Mouse (Mus musculus): Measurements from ENCODE around the gene Tln2. TPM values are rescaled to one million over a fixed set of nuclear protein-coding genes. Genes with fewer than 3 reads are reported as not detected.

Tln2 gene
- total RNA-seq, 2 experiments from 2014 or later: 25.2 to 25.4 TPM

GRCm38 (mm10) chr9:67273362-67273761 lies 286.1 kb downstream of the Tln2 start:
- DNase-seq: no peak

- DNase-seq: no peak
These were observed 288.8 kb downstream of the Tln2 start for GRCm38 (mm10) chr9:67270734-67271133.

GRCm38 (mm10) chr9:67270061-67270595 lies 289.4 kb downstream of the Tln2 start:
- no peak for DNase-seq

GRCm38 (mm10) chr9:67267276-67267990 lies 292.1 kb downstream of the Tln2 start:
- DNase-seq: no peak

- DNase-seq: no peak
These were observed 294.0 kb downstream of the Tln2 start for GRCm38 (mm10) chr9:67265513-67265912.

- peak; percentile 51 to 66 for DNase-seq
These were observed 294.6 kb downstream of the Tln2 start for GRCm38 (mm10) chr9:67264896-67265295.

GRCm38 (mm10) chr9:67260835-67261599 lies 298.5 kb downstream of the Tln2 start:
- DNase-seq: peak; percentile 23 to 44

GRCm38 (mm10) chr9:67250141-67250540 lies 309.4 kb downstream of the Tln2 start:
- DNase-seq: no peak

GRCm38 (mm10) chr9:67247365-67247950 lies 312.0 kb downstream of the Tln2 start:
- DNase-seq: no peak

GRCm38 (mm10) chr9:67245265-67245664 lies 314.2 kb downstream of the Tln2 start:
- DNase-seq: no peak

- no peak for DNase-seq
These were observed 317.8 kb downstream of the Tln2 start for GRCm38 (mm10) chr9:67241683-67242082.

GRCm38 (mm10) chr9:67240456-67240855 lies 319.0 kb downstream of the Tln2 start:
- peak; percentile 73 to 79 for DNase-seq

GRCm38 (mm10) chr9:67236987-67237386 lies 322.5 kb downstream of the Tln2 start:
- no peak for DNase-seq

- DNase-seq: no peak
These were observed 323.9 kb downstream of the Tln2 start for GRCm38 (mm10) chr9:67235441-67236217.

GRCm38 (mm10) chr9:67229033-67229432 lies 330.5 kb downstream of the Tln2 start:
- DNase-seq: no peak

- peak; percentile 35 to 50 for DNase-seq
These were observed 339.1 kb downstream of the Tln2 start for GRCm38 (mm10) chr9:67220388-67220787.

GRCm38 (mm10) chr9:67218001-67218400 lies 341.5 kb downstream of the Tln2 start:
- no peak for DNase-seq

- no peak for DNase-seq
These were observed 345.1 kb downstream of the Tln2 start for GRCm38 (mm10) chr9:67214191-67214985.

- peak; percentile 84 to 88 for DNase-seq
These were observed 346.2 kb downstream of the Tln2 start for GRCm38 (mm10) chr9:67213275-67213674.

GRCm38 (mm10) chr9:67211220-67211619 lies 348.3 kb downstream of the Tln2 start:
- DNase-seq: no peak

- no peak for DNase-seq
These were observed 350.1 kb downstream of the Tln2 start for GRCm38 (mm10) chr9:67209451-67209850.

All from adrenal gland, postnatal 36 days (tissue).